Mouse (Mus musculus): Measurements from ENCODE around the gene Slc16a13.

Gene Slc16a13

DNA sequence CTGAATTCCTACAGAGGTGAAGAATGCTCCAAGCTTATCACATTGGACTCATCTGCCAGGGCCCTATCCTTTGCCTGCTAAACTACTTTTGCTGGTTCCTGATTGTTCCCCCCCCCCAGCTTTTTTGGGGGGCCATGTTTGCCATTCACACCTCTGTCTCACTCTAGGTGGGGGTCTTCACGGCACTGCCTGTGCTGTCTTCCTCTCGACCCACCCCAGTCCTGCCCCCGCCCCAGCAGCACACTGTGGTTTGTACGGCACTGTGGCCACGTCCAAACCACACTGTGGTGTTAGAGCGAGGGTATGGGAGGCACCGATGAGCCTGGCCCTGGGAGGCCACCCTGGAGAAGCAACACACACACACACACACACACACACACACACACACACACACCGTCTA lies 13.6 kb upstream of the Slc16a13 start:
- in situ Hi-C loops (cut with MboI; ENCODE audit: low pct_unique_long_range_greater_than_20kb in 1 of 2, low sequenced_read_pairs in 2 of 2, unreplicated experiment in 1 of 2): no loop called here

GRCm38 (mm10) chr11:70234037-70234436 lies 13.2 kb upstream of the Slc16a13 start:
- in situ Hi-C loops (cut with MboI; ENCODE audit: low pct_unique_long_range_greater_than_20kb in 1 of 2, low sequenced_read_pairs in 2 of 2, unreplicated experiment in 1 of 2): no loop called here

DNA sequence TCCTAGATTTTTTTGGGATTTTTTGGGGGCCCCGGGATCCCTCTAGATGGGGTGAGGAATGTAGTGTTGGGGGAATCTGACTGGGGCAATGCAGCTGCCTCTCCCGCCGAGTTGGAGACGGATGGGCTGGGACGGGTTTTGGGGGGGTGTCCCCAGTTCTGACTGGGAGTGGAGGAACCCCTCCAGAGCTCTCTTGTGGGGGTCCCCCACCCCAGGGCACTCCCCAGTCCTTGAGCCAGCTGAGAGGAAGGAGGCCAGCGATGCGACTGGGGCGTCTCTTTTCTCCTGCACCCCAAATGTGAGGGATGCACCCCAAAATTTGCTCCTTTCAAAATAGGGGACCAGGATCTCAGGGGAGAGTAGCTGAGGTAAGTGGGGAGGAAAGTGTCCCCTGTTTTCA lies 12.2 kb upstream of the Slc16a13 start:
- in situ Hi-C loops (cut with MboI; ENCODE audit: low pct_unique_long_range_greater_than_20kb in 1 of 2, low sequenced_read_pairs in 2 of 2, unreplicated experiment in 1 of 2): no loop called here

DNA sequence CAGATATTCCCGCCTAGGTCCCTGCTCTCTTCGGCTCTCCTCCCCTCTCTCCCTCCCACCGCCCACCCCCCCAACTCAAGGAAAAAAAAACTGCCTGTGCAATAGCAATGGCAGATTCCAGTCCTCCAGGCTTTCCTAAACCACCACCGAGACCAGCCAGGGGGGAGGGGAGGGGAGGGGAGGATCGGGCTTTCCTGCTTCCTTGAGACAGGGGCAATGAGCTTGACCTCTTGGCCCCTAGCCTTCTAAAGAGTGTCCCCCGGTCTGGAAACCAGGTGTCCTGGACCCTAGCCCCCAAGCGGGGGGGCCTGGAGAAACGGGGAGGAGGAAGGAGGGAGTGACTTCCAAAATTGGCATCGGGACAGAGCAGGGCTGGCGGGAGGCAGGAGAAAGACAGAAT lies 11.7 kb upstream of the Slc16a13 start:
- in situ Hi-C loops (cut with MboI; ENCODE audit: low pct_unique_long_range_greater_than_20kb in 1 of 2, low sequenced_read_pairs in 2 of 2, unreplicated experiment in 1 of 2): no loop called here

GRCm38 (mm10) chr11:70230239-70230727 lies 9.4 kb upstream of the Slc16a13 start:
- in situ Hi-C loops (cut with MboI; ENCODE audit: low pct_unique_long_range_greater_than_20kb in 1 of 2, low sequenced_read_pairs in 2 of 2, unreplicated experiment in 1 of 2): no loop called here

DNA sequence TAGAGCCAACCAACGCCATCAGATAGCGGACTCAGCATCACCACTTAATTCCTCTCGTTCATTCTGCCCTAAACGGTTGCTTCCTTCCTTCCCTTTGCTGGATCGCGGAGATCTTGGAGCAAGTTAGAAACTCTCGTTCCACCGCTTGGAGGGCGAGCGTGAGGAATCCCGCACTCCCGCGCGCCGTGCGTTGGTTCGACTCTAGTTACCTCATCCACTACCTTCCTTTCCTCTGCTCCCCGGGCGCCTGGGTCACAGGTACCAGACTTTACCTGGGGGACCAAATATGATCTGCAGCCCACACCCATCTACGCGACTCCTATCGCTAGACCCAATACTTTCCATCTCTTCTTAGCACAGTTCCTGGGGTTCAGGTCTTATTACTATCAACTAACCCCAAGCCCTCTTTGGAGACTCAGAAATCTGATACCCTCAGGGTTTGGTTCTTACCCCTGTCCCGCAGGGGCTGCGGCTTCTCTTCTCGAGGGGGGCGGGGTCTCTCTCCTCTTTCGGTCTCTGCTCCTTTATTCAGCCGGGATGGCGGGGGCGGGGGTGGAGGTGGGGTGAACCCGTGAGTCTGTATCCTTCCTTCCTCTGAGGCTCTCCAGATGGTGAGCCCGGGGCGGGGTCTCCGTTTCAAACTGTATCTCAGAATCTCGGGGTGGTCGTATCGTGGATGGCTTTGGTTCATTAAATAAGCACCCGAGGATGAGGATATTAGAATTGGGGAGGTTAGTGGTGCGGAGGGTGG lies 8.6 kb upstream of the Slc16a13 start, which contains the start of gene Bcl6b:
Gene Bcl6b, minus strand, starts transcription at position 539 of the 751 bp plus-strand sequence.
- in situ Hi-C loops (cut with MboI; ENCODE audit: low pct_unique_long_range_greater_than_20kb in 1 of 2, low sequenced_read_pairs in 2 of 2, unreplicated experiment in 1 of 2): no loop called here

- in situ Hi-C loops (cut with MboI; ENCODE audit: low pct_unique_long_range_greater_than_20kb in 1 of 2, low sequenced_read_pairs in 2 of 2, unreplicated experiment in 1 of 2): no loop called here
Observed at GRCm38 (mm10) chr11:70228828-70229227, 8.0 kb upstream of the Slc16a13 start.

- in situ Hi-C loops (cut with MboI; ENCODE audit: low pct_unique_long_range_greater_than_20kb in 1 of 2, low sequenced_read_pairs in 2 of 2, unreplicated experiment in 1 of 2): no loop called here
Observed at GRCm38 (mm10) chr11:70227661-70228245, 6.9 kb upstream of the Slc16a13 start.

DNA sequence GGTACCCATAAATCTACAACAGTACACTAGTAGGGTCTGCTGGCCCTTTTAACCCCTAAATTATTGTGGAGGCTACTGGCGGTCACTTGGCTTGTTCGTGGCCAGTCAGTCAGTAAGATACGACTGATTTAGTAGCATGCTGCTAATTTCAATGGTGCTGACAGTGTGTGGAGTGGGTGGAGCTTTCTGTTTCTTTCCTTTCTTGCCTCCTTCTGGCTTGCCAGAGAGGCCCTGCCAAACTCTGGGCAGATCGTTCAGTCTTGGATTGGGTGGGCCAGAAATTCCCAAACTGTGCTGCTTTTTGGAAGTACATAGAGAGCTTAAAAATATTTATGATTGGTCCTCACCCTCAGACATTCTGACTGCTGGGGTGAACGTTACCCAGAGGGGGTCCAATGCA lies 6.3 kb upstream of the Slc16a13 start:
- in situ Hi-C loops (cut with MboI; ENCODE audit: low pct_unique_long_range_greater_than_20kb in 1 of 2, low sequenced_read_pairs in 2 of 2, unreplicated experiment in 1 of 2): no loop called here

- in situ Hi-C loops (cut with MboI; ENCODE audit: low pct_unique_long_range_greater_than_20kb in 1 of 2, low sequenced_read_pairs in 2 of 2, unreplicated experiment in 1 of 2): no loop called here
Observed at GRCm38 (mm10) chr11:70226602-70226890, 5.7 kb upstream of the Slc16a13 start.

- in situ Hi-C loops (cut with MboI; ENCODE audit: low pct_unique_long_range_greater_than_20kb in 1 of 2, low sequenced_read_pairs in 2 of 2, unreplicated experiment in 1 of 2): no loop called here
Observed at GRCm38 (mm10) chr11:70225798-70226601, 5.1 kb upstream of the Slc16a13 start.

DNA sequence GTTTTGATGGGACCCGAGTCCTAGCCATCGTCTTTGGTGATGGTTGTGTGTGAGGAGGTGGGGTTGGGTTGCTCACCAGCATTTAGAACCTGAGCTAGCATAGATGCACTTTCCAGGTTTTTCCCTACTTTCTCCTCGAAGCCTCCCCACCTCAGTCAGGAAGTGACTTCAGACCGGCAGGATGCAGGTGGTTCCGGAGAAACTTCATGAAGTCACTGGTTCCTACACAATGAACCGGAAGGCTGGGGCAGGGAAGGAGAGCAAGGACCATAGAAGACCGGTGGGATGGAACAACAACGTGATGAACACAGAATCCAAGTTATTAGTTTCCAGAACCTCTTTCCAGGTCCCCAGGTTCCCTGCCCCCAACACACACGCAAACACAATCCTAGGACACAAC lies 2.9 kb upstream of the Slc16a13 start:
- in situ Hi-C loops (cut with MboI; ENCODE audit: low pct_unique_long_range_greater_than_20kb in 1 of 2, low sequenced_read_pairs in 2 of 2, unreplicated experiment in 1 of 2): no loop called here

DNA sequence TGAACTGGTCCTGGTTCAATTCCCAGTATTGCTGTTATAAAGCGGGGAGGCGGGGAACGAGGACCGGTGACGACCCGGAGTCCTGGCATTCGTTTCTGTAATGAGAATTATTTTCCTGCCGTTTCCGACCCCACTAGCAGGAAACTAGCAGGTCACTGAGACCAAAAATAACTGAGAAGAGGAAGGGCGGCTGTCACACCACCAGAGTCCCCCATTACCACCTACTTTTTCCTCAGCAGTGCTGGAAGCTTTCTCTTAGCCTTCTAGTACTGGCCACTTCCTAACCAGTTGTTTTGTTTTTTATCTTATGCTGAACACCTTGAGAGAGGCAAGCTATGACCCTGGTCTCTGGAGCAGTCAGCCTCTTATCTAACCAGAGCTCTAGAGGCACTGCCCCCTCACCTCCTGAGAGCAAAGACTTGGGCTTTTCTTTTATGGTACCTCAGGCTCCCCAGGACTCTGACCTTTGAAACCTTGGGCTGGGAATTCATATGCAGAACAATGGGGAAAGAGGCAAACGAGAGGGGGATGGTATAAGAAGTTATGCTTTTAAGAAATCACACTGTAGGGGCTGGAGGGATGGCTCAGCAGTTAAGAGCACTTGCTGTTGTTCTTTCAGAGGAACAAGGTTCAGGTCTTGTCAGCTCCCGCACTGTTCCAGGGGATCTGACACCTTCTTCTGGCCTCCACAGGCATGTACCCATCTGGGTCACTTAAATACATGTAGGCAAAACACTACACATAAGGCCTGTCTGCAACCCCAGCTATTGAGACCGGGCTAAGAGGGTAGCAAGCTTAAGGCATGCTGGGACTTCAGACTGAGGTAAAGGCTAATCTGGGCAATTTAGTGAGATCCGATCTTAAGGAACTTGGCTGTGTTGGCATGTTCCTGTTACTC lies 988 bp upstream of the Slc16a13 start:
- in situ Hi-C loops (cut with MboI; ENCODE audit: low pct_unique_long_range_greater_than_20kb in 1 of 2, low sequenced_read_pairs in 2 of 2, unreplicated experiment in 1 of 2): no loop called here

DNA sequence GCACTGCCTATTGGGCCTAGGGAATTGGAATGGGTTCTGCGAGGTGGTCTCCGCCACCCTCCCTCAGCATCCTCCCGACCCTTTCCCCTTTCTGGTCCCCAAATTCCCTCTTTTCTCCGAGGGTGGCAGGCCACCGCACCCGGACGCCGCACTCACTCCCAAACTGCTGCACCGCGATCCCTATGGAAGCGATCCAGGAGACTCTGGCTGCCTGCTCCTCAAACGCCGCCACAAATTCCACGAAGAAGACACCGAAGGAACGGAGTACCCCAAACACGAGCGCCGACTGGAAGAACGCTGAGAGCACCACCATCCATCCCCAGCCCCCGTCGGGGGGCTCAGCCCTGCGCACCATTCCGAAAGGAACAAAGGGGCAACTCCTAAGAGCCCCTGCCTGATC lies 541 bp downstream of the Slc16a13 start:
- in situ Hi-C loops (cut with MboI; ENCODE audit: low pct_unique_long_range_greater_than_20kb in 1 of 2, low sequenced_read_pairs in 2 of 2, unreplicated experiment in 1 of 2): no loop called here

GRCm38 (mm10) chr11:70219873-70220272 lies 991 bp downstream of the Slc16a13 start:
- in situ Hi-C loops (cut with MboI; ENCODE audit: low pct_unique_long_range_greater_than_20kb in 1 of 2, low sequenced_read_pairs in 2 of 2, unreplicated experiment in 1 of 2): no loop called here

DNA sequence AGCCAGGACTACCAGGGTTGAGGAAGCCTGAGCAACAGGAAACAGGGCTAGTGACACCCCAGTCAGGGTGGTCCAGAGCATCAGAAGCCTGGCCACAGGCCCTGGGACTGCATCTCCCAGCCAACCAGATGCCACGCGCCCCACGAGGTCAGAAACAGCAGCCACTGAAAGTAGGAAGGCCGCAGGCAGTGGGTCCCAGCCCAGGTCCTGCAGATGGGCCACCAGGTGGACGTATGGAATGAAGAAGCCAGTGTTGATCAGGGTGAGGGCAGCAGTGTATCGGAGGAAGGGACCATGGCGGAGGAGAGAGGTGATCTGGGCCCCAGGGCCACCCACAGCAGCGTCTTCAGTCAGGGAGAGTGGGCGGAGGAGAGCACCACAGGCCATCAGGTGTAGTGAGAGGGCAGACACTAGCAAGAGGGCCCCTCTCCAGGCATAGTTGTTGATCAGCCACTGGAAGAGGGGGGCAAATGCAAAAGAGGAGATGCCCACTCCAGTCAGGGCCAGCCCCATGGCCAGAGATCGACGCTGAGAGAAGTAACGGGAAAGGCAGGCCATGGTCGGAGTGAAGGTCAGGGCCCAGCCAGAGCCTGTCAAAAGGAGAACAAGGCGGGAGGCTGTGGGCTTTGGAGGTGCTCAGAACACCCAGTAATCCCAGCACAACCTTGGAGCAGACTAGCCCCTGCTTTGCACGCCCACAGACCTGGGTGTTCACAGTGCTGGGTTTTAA lies 2.0 kb downstream of the Slc16a13 start:
- in situ Hi-C loops (cut with MboI; ENCODE audit: low pct_unique_long_range_greater_than_20kb in 1 of 2, low sequenced_read_pairs in 2 of 2, unreplicated experiment in 1 of 2): no loop called here

- in situ Hi-C loops (cut with MboI; ENCODE audit: low pct_unique_long_range_greater_than_20kb in 1 of 2, low sequenced_read_pairs in 2 of 2, unreplicated experiment in 1 of 2): no loop called here
Observed at GRCm38 (mm10) chr11:70218039-70218438, 2.8 kb downstream of the Slc16a13 start.

DNA sequence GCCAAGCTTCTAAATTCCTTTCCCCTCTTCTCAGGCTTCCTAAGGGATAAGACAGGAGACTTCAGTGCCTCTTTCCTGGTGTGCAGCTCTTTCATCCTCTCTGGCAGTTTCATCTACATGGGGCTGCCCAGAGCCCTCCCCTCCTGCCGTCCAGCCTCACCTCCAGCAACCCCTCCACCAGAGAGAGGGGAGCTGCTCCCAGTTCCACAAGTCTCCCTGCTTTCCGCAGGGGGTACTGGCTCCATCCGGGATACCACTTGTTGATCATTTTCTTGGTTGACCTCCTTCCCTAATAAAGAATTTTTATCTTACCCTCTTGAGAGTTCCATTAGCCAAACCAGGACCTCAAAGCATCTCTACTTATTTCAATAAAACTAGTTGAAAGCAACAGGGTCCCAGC lies 4.8 kb downstream of the Slc16a13 start:
- in situ Hi-C loops (cut with MboI; ENCODE audit: low pct_unique_long_range_greater_than_20kb in 1 of 2, low sequenced_read_pairs in 2 of 2, unreplicated experiment in 1 of 2): no loop called here
